Mouse (Mus musculus) adrenal gland, postnatal 25 days (tissue): Measurements from ENCODE around the gene Tmem135. TPM values are rescaled to one million over a fixed set of nuclear protein-coding genes. Genes with fewer than 3 reads are reported as not detected.

Experiments used
- DNase-seq: peaks from one replicate; pipeline ENCODE4 v3.0.0; 2021; ENCODE audit warnings: mixed read lengths
- long read RNA-seq: library from polyadenylated mRNA; stranded (forward); transcript quantifications from one replicate; pipeline ENCODE4 v2.0.0, GENCODE M21; 2021
- total RNA-seq: library from RNA; stranded (reverse); gene quantifications from 2 replicates; pipeline ENCODE4 v1.2.3, GENCODE M21; 2021

Tmem135 gene
- total RNA-seq, result 113 and 135 TPM in 2 replicates
- long read RNA-seq, transcript Tmem135-201 (15 exons, 3,700 nt), result major isoform, 47 of 73 reads
- long read RNA-seq, partial matches to known transcripts, result 10 of 73 reads
- long read RNA-seq, other reads (novel, unspliced or antisense), result 13 of 73 reads

- DNase-seq, result peak; percentile 97
Measured at GRCm38 (mm10) chr7:89404081-89404733, at the start of gene Tmem135, which contains the start of gene Fzd4. Tmem135 (minus strand) TSS chr7:89404222. Fzd4 (plus strand) TSS chr7:89404355.

- DNase-seq, result no peak
Measured at GRCm38 (mm10) chr7:89450312-89450711, 46.3 kb upstream of the Tmem135 start.

GRCm38 (mm10) chr7:89445137-89445536, 41.1 kb upstream of the Tmem135 start:
- DNase-seq, result no peak

- no peak for DNase-seq
Measured at GRCm38 (mm10) chr7:89442242-89442641, 38.2 kb upstream of the Tmem135 start.

- no peak for DNase-seq
Measured at GRCm38 (mm10) chr7:89441291-89441690, 37.3 kb upstream of the Tmem135 start.

- DNase-seq, result no peak
Measured at GRCm38 (mm10) chr7:89437589-89437988, 33.6 kb upstream of the Tmem135 start.

GRCm38 (mm10) chr7:89436404-89436803, 32.4 kb upstream of the Tmem135 start:
- DNase-seq, result no peak

GRCm38 (mm10) chr7:89433893-89434616, 30.0 kb upstream of the Tmem135 start:
- DNase-seq, result no peak

GRCm38 (mm10) chr7:89433193-89433892, 29.3 kb upstream of the Tmem135 start:
- DNase-seq, result no peak

GRCm38 (mm10) chr7:89431185-89431584, 27.2 kb upstream of the Tmem135 start:
- no peak for DNase-seq

GRCm38 (mm10) chr7:89429326-89429725, 25.3 kb upstream of the Tmem135 start:
- DNase-seq, result no peak

- DNase-seq, result no peak
Measured at GRCm38 (mm10) chr7:89428804-89429203, 24.8 kb upstream of the Tmem135 start.

GRCm38 (mm10) chr7:89427101-89427500, 23.1 kb upstream of the Tmem135 start:
- DNase-seq, result no peak

- no peak for DNase-seq
Measured at GRCm38 (mm10) chr7:89425803-89426725, 22.0 kb upstream of the Tmem135 start.

GRCm38 (mm10) chr7:89424659-89425058, 20.6 kb upstream of the Tmem135 start:
- no peak for DNase-seq

- no peak for DNase-seq
Measured at GRCm38 (mm10) chr7:89423688-89424255, 19.8 kb upstream of the Tmem135 start.

- no peak for DNase-seq
Measured at GRCm38 (mm10) chr7:89423194-89423593, 19.2 kb upstream of the Tmem135 start.

- DNase-seq, result no peak
Measured at GRCm38 (mm10) chr7:89422650-89423049, 18.6 kb upstream of the Tmem135 start.

GRCm38 (mm10) chr7:89421294-89421693, 17.3 kb upstream of the Tmem135 start:
- DNase-seq, result no peak

- no peak for DNase-seq
Measured at GRCm38 (mm10) chr7:89418917-89419679, 15.1 kb upstream of the Tmem135 start.
